Mouse (Mus musculus) liver, embryonic 13.5 days (tissue): ENCODE results near the gene Esrra. TPM values are rescaled to one million over a fixed set of nuclear protein-coding genes. Genes with fewer than 3 reads are reported as not detected.
A peak's percentile ranks its signal among the peaks of the same experiment; 100 is the strongest.
"Not testable (repeated sequence)": the region's sequence is repeated elsewhere in the genome, so short reads cannot be mapped to it uniquely, and the experiment has no call there.

Source experiments
- ATAC-seq: fragments of 200-750 bp; cut with Nextera tagmentation; 2 replicates; pipeline ENCODE4 v1.8.0; 2017; ENCODE audit warnings: low read depth, mild to moderate bottlenecking, moderate number of reproducible peaks, moderate library complexity
- DNase-seq: peaks from one replicate; pipeline ENCODE4 v3.0.0; 2022
- H3K27ac ChIP-seq: fragments of 300-500 bp; sonication (generic); 2 replicates; pipeline ENCODE4 v1.5.1; 2015; ENCODE audit warnings: moderate library complexity, mild to moderate bottlenecking, inconsistent platforms
- H3K27me3 ChIP-seq: fragments of 300-500 bp; sonication (generic); 2 replicates; pipeline ENCODE4 v1.6.1; 2015; ENCODE audit warnings: mild to moderate bottlenecking, inconsistent platforms
- H3K36me3 ChIP-seq: fragments of 300-500 bp; sonication (generic); 2 replicates; pipeline ENCODE4 v1.6.1; 2015; ENCODE audit warnings: mild to moderate bottlenecking, inconsistent platforms
- H3K4me1 ChIP-seq: fragments of 300-500 bp; sonication (generic); replicated peaks from 2 replicates; pipeline ENCODE4 v1.6.1; 2015; ENCODE audit warnings: inconsistent platforms
- H3K4me2 ChIP-seq: fragments of 300-500 bp; sonication (generic); 2 replicates; pipeline ENCODE4 v1.6.1; 2015; ENCODE audit warnings: inconsistent platforms, mild to moderate bottlenecking, moderate library complexity
- H3K4me3 ChIP-seq: fragments of 300-500 bp; sonication (generic); replicated peaks from 2 replicates; pipeline ENCODE4 v1.5.1; 2015; ENCODE audit warnings: mild to moderate bottlenecking, inconsistent platforms
- H3K9ac ChIP-seq: fragments of 300-500 bp; sonication (generic); 2 replicates; pipeline ENCODE4 v1.6.1; 2015; ENCODE audit warnings: mild to moderate bottlenecking, inconsistent platforms
- H3K9me3 ChIP-seq: fragments of 300-500 bp; sonication (generic); replicated peaks from 2 replicates; pipeline ENCODE4 v1.6.1; 2016; ENCODE audit warnings: inconsistent platforms
- WGBS: fragments of 180-500 bp; shearing (Covaris S2); methylation state at CpG from one replicate; pipeline ENCODE4 v1.1.7; 2015; ENCODE audit not compliant: insufficient replicate concordance; 5-methylcytosine and 5-hydroxymethylcytosine counted together
- polyA plus RNA-seq: library from polyadenylated mRNA; unstranded; fragments of >200 nt; fragmentation: Nextera tagmentation; extraction: Ambion mirVana; gene quantifications from 2 replicates; pipeline ENCODE4 v1.2.1, GENCODE M21; 2015

The Esrra gene
- polyA plus RNA-seq, 1 experiment from 2014 or later: 4.8 TPM

GRCm38 (mm10) chr19:6918321-6918720, 3.3 kb downstream of the Esrra start:
- Histone ChIP-seq H3K27me3 (peaks cover under 1% of the 10 kb centered on the region), H3K4me2 (no peak overlapping the region), H3K9ac (no peak overlapping the region), H3K27ac (no peak overlapping the region), H3K36me3 (peaks cover 15% of the 10 kb centered on the region), H3K9me3 (no peaks in the 10 kb centered on the region), H3K4me3 (no peak overlapping the region), H3K4me1 (peaks cover 84% of the 10 kb centered on the region)
- ATAC-seq: no peak
- 75% methylated on average over 4 of the region's 4 CpGs for WGBS
- no peak for DNase-seq

- peak overlapping the region; percentile 49; the same call in 1 of the 2 replicates for H3K9ac ChIP-seq
- H3K27me3 ChIP-seq: no peaks in the 10 kb centered on the region
- H3K36me3 ChIP-seq: peaks cover 33% of the 10 kb centered on the region
- WGBS: 76% methylated on average over 4 of the region's 4 CpGs
- peaks cover 81% of the 10 kb centered on the region for H3K4me1 ChIP-seq
- H3K4me2 ChIP-seq: no peak overlapping the region
- H3K4me3 ChIP-seq: no peak overlapping the region
- DNase-seq (no peak), ATAC-seq (no peak)
- peak overlapping the region; percentile 73 for H3K27ac ChIP-seq
- no peaks in the 10 kb centered on the region for H3K9me3 ChIP-seq
These were observed 5.1 kb downstream of the Esrra start for GRCm38 (mm10) chr19:6916496-6916895.

- Histone ChIP-seq H3K27ac (peak overlapping the region; percentile 73), H3K9ac (0 out of 2 replicates have a peak overlapping the region, but pooled peaks have one; percentile 18)
- ATAC-seq: peak; percentile 64
These were observed 6.3 kb downstream of the Esrra start for GRCm38 (mm10) chr19:6915276-6915675.

GRCm38 (mm10) chr19:6914540-6914939, 7.1 kb downstream of the Esrra start:
- no peak for DNase-seq
- H3K4me3 ChIP-seq: no peak overlapping the region
- H3K4me1 ChIP-seq: peaks cover 72% of the 10 kb centered on the region
- H3K36me3 ChIP-seq: peaks cover 39% of the 10 kb centered on the region
- H3K27me3 ChIP-seq: no peaks in the 10 kb centered on the region
- no peak for ATAC-seq
- H3K4me2 ChIP-seq: no peak overlapping the region
- peak overlapping the region; percentile 39; the same call in 1 of the 2 replicates for H3K27ac ChIP-seq
- H3K9ac ChIP-seq: no peak overlapping the region
- WGBS: 78% methylated on average over 9 of the region's 9 CpGs
- H3K9me3 ChIP-seq: no peaks in the 10 kb centered on the region

More at GRCm38 (mm10) chr19:6915276-6915675, 6.3 kb downstream of the Esrra start:
- H3K36me3 ChIP-seq: peaks cover 39% of the 10 kb centered on the region
- no peaks in the 10 kb centered on the region for H3K9me3 ChIP-seq
- H3K4me3 ChIP-seq: no peak overlapping the region
- peaks cover 79% of the 10 kb centered on the region for H3K4me1 ChIP-seq
- H3K4me2 ChIP-seq: no peak overlapping the region
- no peak for DNase-seq
- H3K27me3 ChIP-seq: no peaks in the 10 kb centered on the region
- WGBS: 13% methylated on average over 4 of the region's 4 CpGs

GRCm38 (mm10) chr19:6913991-6914390, 7.6 kb downstream of the Esrra start:
- Histone ChIP-seq H3K9ac (no peak overlapping the region), H3K4me3 (no peak overlapping the region), H3K4me2 (no peak overlapping the region), H3K4me1 (peaks cover 70% of the 10 kb centered on the region), H3K9me3 (no peaks in the 10 kb centered on the region), H3K27me3 (no peaks in the 10 kb centered on the region), H3K36me3 (peaks cover 39% of the 10 kb centered on the region), H3K27ac (peak overlapping the region; percentile 39)
- DNase-seq (no peak), ATAC-seq (no peak)
- WGBS: 78% methylated on average over 11 of the region's 11 CpGs

DNA sequence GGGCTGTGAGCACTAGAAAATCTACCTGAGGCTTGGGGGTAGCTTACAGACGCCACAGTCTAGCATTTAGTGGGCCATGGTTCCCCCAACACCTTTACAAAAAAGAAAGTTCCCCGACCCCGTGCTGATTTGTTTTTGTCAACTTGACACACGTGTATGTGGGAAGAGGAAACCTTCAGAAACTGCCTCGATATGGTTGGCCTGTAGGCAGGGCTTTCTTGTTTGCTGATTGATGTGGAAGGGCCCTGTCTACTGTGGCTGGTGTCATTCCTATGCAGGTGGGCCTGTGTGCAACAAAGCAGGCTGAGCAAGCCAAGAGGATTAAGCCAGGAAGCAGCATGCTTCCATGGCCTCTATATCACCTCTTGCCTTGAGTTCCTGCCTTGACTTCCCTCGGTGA, 8.6 kb downstream of the Esrra start:
- Histone ChIP-seq H3K4me3 (no peak overlapping the region), H3K36me3 (peaks cover 36% of the 10 kb centered on the region), H3K4me1 (peaks cover 71% of the 10 kb centered on the region), H3K4me2 (no peak overlapping the region), H3K27ac (no peak overlapping the region), H3K27me3 (no peaks in the 10 kb centered on the region), H3K9ac (no peak overlapping the region), H3K9me3 (no peaks in the 10 kb centered on the region)
- DNase-seq: no peak
- ATAC-seq: no peak
- WGBS: 75% methylated on average over 6 of the region's 6 CpGs

GRCm38 (mm10) chr19:6912205-6912970, 9.2 kb downstream of the Esrra start:
- Histone ChIP-seq H3K36me3 (peaks cover 36% of the 10 kb centered on the region), H3K4me1 (peaks cover 75% of the 10 kb centered on the region), H3K4me2 (no peak overlapping the region), H3K27ac (peak overlapping the region; percentile 18; the same call in 1 of the 2 replicates), H3K9ac (no peak overlapping the region), H3K9me3 (no peaks in the 10 kb centered on the region), H3K27me3 (no peaks in the 10 kb centered on the region), H3K4me3 (no peak overlapping the region)
- no peak for DNase-seq
- no peak for ATAC-seq
- 83% methylated on average over 15 of the region's 15 CpGs for WGBS

- peaks cover 41% of the 10 kb centered on the region for H3K36me3 ChIP-seq
- DNase-seq (no peak), ATAC-seq (no peak)
- H3K27ac ChIP-seq: peak overlapping the region; percentile 2
- H3K4me3 ChIP-seq: peak overlapping the region; percentile 77
- peak overlapping the region; percentile 95 for H3K4me2 ChIP-seq
- peaks cover 75% of the 10 kb centered on the region for H3K4me1 ChIP-seq
- H3K9ac ChIP-seq: peak overlapping the region; percentile 69
- H3K9me3 ChIP-seq: no peaks in the 10 kb centered on the region
- WGBS: 81% methylated on average over 19 of the region's 19 CpGs
- H3K27me3 ChIP-seq: no peaks in the 10 kb centered on the region
These were observed 10.2 kb downstream of the Esrra start for GRCm38 (mm10) chr19:6911101-6912074.

DNA sequence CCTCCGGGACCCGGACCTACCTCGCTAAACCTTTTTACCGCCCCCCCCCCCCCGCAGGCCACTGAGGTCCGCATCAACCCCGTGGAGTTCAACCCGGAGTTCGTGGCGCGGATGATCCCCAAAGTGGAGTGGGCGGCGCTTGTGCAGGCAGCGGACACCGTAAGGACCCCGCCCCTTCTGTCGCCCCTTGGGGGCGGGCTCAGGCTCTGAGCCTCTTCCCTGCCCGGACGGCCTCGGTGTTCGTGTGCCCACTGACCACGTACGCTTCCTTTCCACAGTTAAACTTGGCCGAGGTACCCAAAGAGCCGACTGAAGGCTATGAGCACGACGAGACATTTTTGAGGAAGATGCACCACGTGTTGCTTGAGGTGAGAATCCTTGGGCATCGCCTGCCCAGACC, 11.3 kb downstream of the Esrra start:
- DNase-seq (peak; percentile 63), ATAC-seq (peak; percentile 30)
- Histone ChIP-seq H3K4me1 (peaks cover 65% of the 10 kb centered on the region), H3K36me3 (peaks cover 51% of the 10 kb centered on the region), H3K27ac (peak overlapping the region; percentile 94), H3K4me3 (peak overlapping the region; percentile 77), H3K4me2 (peak overlapping the region; percentile 95), H3K9ac (peak overlapping the region; percentile 84)
- H3K27me3 ChIP-seq, H3K9me3 ChIP-seq: not testable (repeated sequence)
- WGBS: under 1% methylated on average over 30 of the region's 30 CpGs

DNA sequence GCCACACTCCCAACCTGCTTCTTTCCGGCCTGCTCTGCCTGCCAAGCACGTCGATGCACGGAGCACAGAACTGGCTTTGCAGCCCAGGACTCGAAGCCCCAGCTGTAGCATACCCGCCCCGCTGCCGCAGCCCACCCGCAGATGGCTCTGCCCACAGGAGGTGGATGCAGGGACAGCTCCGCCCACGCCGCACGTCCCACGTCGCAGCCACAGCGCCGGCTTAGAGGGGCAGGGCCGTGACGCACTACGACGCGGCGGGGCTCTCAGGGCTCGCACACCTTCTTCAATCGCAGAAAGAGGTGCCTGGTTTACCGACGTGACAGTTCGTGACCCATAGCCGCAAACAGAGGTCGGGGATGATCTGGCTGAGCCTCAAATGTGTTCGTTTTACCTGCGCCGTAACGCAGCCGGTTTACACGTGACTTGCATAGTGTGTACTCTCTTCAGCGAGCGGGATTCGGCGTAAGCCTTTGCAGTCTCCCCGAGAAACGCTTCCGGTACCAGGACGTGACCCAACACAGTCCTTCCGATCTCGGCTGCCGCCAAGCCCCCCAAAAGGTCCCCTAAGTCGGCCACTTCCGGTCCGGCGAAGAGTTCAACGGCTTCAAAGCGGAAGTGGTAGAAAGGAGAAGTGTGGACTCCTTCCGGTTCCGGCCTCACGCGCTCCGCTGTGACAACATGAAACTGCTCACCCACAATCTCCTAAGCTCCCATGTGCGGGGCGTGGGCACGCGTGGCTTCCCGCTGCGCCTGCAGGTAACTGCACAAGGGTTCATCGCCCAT, 11.9 kb downstream of the Esrra start, which contains the start of the genes Trmt112 and Prdx5:
Gene Trmt112, plus strand, starts transcription at position 192 of the 783 bp plus-strand sequence.
Gene Prdx5, minus strand, starts transcription at position 600 of the 783 bp plus-strand sequence.
- no peaks in the 10 kb centered on the region for H3K27me3 ChIP-seq
- DNase-seq: peak; percentile 84
- H3K36me3 ChIP-seq: peaks cover 54% of the 10 kb centered on the region
- H3K9me3 ChIP-seq: no peaks in the 10 kb centered on the region
- ATAC-seq: peak; percentile 89
- H3K4me2 ChIP-seq: peak within 1 kb of the TSS; percentile 95
- under 1% methylated on average over 65 of the region's 65 CpGs for WGBS
- peak within 1 kb of the TSS; percentile 94 for H3K27ac ChIP-seq
- peak within 1 kb of the TSS; percentile 84 for H3K9ac ChIP-seq
- peak within 1 kb of the TSS; percentile 77 for H3K4me3 ChIP-seq
- H3K4me1 ChIP-seq: peaks cover 63% of the 10 kb centered on the region
